Mouse (Mus musculus) stomach, postnatal 0 days (tissue): ENCODE data around the gene Slc28a3. TPM values are rescaled to one million over a fixed set of nuclear protein-coding genes. Genes with fewer than 3 reads are reported as not detected.
A peak's percentile ranks its signal among the peaks of the same experiment; 100 is the strongest.

Experiments used
- ATAC-seq: fragments of 200-750 bp; cut with Nextera tagmentation; 2 replicates; pipeline ENCODE4 v1.8.0; 2017; ENCODE audit not compliant: low FRiP score, low TSS enrichment
- DNase-seq: peaks from one replicate; pipeline ENCODE4 v3.0.0-alpha.2; 2016; ENCODE audit warnings: low spot score
- H3K27ac ChIP-seq: fragments of 300-500 bp; sonication (generic); replicated peaks from 2 replicates; pipeline ENCODE4 v1.5.1; 2014; ENCODE audit warnings: mild to moderate bottlenecking, control low read depth
- H3K27me3 ChIP-seq: fragments of 300-500 bp; sonication (generic); 2 replicates; pipeline ENCODE4 v1.6.1; 2014; ENCODE audit warnings: low read length; ENCODE audit not compliant: control insufficient read depth, insufficient read depth
- H3K36me3 ChIP-seq: fragments of 300-500 bp; sonication (generic); 2 replicates; pipeline ENCODE4 v1.6.1; 2014; ENCODE audit warnings: low read length, mixed read lengths; ENCODE audit not compliant: control insufficient read depth, insufficient read depth
- H3K4me1 ChIP-seq: fragments of 300-500 bp; sonication (generic); replicated peaks from 2 replicates; pipeline ENCODE4 v1.6.1; 2014; ENCODE audit warnings: antibody characterized with exemption; ENCODE audit not compliant: control insufficient read depth, insufficient read depth
- H3K4me2 ChIP-seq: fragments of 300-500 bp; sonication (generic); replicated peaks from 2 replicates; pipeline ENCODE4 v1.6.1; 2014; ENCODE audit warnings: low read depth, mild to moderate bottlenecking, control low read depth, moderate library complexity
- H3K4me3 ChIP-seq: fragments of 300-500 bp; sonication (generic); 2 replicates; pipeline ENCODE4 v1.5.1; 2014; ENCODE audit warnings: low read depth, low read length, control low read depth
- H3K9ac ChIP-seq: fragments of 300-500 bp; sonication (generic); 2 replicates; pipeline ENCODE4 v1.6.1; 2014; ENCODE audit warnings: mild to moderate bottlenecking, low read length, control low read depth, mixed read lengths
- H3K9me3 ChIP-seq: fragments of 300-500 bp; sonication (generic); 2 replicates; pipeline ENCODE4 v1.6.1; 2016; ENCODE audit warnings: low read length; ENCODE audit not compliant: control insufficient read depth
- CTCF ChIP-seq: IDR thresholded peaks from 2 replicates; pipeline ENCODE4 v1.5.1; 2016; ENCODE audit warnings: antibody characterized with exemption, low read depth, mild to moderate bottlenecking, moderate library complexity
- EP300 ChIP-seq: optimal IDR thresholded peaks from 2 replicates; pipeline ENCODE3; 2016; ENCODE audit warnings: antibody characterized with exemption
- WGBS: fragments of 180-500 bp; shearing (Covaris S2); extraction: QIAGEN DNeasy Blood & Tissue Kit; methylation state at CpG from one replicate; pipeline ENCODE4 v1.1.7; 2014; 5-methylcytosine and 5-hydroxymethylcytosine counted together
- polyA plus RNA-seq: library from polyadenylated mRNA; unstranded; fragments of >200 nt; fragmentation: Nextera tagmentation; extraction: Ambion mirVana; gene quantifications from 2 replicates; pipeline ENCODE4 v1.2.1, GENCODE M21; 2015

Slc28a3 gene
- polyA plus RNA-seq, 1 experiment from 2014 or later, result 6.9 TPM

DNA sequence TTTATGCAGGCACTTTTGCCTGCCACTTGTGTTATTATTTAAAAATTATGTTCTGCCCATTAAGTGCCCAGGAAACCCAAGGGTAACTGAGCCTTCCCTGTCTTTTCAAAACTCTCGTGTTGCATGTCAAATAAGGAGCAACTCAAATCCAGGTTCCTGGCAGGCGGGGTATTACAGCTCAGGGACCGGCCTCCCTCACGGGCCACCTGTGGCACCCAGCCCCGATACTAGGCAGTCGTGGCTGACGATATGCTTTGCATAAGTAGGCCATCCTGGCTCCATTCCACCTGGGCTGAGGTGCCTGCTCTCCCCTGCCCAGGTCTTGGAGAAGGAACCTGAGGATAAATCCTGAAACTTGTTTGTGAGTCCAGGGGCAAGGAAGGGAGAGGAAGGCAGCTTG is 618 bp downstream of the Slc28a3 start:
- DNase-seq (peak; percentile 24), ATAC-seq (no peak)
- no peaks in the 10 kb centered on the region for H3K9me3 ChIP-seq
- 28% methylated on average over 7 of the region's 7 CpGs for WGBS
- no peaks in the 10 kb centered on the region for H3K27me3 ChIP-seq
- 0 out of 2 replicates have a peak overlapping the region, but pooled peaks have one; percentile 18 for H3K27ac ChIP-seq
- H3K4me2 ChIP-seq, result no peak overlapping the region
- H3K4me3 ChIP-seq, result no peak overlapping the region
- no peaks in the 10 kb centered on the region for H3K4me1 ChIP-seq
- H3K9ac ChIP-seq, result 0 out of 2 replicates have a peak overlapping the region, but pooled peaks have one; percentile 13
- no peaks in the 10 kb centered on the region for H3K36me3 ChIP-seq
- TF ChIP-seq EP300 (no peak), CTCF (no peak)

DNA sequence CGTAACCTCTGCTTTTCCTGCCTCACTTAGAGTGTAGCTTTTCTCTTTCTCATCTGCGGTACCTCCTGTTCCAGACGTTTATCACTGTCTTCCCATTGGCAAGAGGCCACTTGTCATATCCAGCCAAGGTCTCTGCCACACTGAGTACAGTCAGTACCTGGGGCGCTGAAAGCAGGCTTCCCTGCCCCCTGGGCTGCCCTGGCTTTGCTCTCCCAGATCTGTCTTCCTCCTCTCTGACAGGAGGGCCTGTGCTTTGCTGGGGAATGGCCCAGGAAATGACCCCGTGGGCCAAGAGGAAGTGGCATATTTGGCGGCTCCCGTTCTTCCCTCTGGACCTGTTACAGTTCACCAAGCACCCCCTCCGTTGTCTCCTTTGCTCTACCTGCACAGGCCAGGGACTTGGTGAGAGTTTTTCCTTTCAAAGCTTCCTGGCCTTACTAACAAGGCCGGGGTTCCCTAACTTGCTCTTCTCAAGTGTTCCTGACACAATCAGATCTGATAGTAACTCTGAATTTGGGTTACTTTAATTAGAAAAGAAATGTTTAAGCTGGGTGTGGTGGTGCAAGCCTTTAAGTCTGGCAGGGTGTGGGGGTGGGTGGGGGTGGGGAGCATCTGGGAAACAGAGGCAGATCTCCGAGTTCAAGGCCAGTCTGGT is 9.3 kb downstream of the Slc28a3 start:
- TF ChIP-seq CTCF, result no peak
- no peak for TF ChIP-seq EP300
- no peak overlapping the region for H3K4me3 ChIP-seq
- H3K4me2 ChIP-seq, result no peak overlapping the region
- ATAC-seq (no peak), DNase-seq (no peak)
- no peaks in the 10 kb centered on the region for H3K9me3 ChIP-seq
- 31% methylated on average over 10 of the region's 10 CpGs for WGBS
- H3K36me3 ChIP-seq, result no peaks in the 10 kb centered on the region
- no peaks in the 10 kb centered on the region for H3K27me3 ChIP-seq
- H3K4me1 ChIP-seq, result no peaks in the 10 kb centered on the region
- H3K27ac ChIP-seq, result no peak overlapping the region
- H3K9ac ChIP-seq, result no peak overlapping the region

DNA sequence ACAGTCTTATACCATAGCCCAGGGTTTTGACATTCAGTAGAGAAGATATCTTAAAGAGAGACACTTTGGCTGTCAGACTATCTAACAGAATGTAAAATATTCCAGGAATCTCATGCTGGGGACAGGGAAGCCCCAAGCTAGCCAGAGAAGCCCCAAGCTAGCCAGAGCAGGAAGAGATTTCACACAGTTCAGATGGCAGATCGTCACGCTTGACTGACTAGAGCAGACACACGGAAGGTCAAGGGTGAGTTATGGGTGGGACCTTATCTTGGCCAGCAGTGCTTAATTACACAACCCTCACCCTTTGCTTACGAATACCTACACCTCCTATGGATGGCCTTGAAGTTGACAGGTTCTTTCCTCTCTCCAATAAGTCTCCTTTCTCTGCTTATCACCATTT is 12.1 kb downstream of the Slc28a3 start:
- no peak for DNase-seq
- no peak for TF ChIP-seq EP300
- TF ChIP-seq CTCF, result no peak
- Histone ChIP-seq H3K27me3 (no peaks in the 10 kb centered on the region), H3K9ac (no peak overlapping the region), H3K9me3 (no peaks in the 10 kb centered on the region), H3K4me3 (no peak overlapping the region), H3K27ac (no peak overlapping the region), H3K4me2 (no peak overlapping the region), H3K36me3 (no peaks in the 10 kb centered on the region), H3K4me1 (no peaks in the 10 kb centered on the region)
- 30% methylated on average over 4 of the region's 4 CpGs for WGBS
- ATAC-seq, result peak; percentile 53; the same call in 1 of the 2 replicates

DNA sequence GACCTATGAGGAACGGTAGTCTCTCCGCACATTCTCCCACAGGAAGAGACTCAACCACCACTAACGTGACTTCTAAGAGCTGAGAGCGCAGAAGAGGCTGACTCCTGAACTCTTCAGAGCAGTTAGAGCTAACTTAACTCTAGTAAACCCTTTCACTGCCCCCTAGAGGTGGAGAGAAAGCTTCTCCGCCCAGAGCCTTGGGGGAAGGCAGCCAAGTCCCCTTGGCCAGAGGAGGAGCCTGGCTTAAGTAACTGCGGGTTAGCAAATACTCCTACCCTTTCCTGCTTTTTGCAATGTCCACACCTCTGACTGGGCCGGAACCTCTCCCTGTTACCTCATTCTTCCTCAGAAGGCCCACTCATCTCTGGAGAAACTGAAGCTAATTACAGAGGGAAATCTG is 17.5 kb downstream of the Slc28a3 start:
- 23% methylated on average over 7 of the region's 7 CpGs for WGBS
- DNase-seq, result peak; percentile 57

DNA sequence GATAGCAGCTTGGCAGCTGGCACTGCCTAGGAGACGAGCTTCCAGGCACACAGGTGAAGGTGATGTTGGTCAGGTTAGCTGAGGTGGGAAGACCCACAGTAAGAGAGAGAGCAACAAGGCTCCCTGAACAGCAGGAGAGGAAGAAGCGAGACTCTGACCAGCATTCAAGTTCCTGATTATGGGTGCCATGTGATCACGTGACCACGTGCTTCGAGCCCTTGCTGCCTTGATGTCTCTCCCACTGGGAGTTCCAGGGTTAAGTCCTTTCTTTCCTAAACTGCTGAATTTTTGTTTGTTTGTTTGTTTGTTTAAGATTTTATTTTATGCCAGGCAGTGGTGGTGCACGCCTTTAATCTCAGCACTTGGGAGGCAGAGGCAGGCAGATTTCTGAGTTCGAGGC is 18.8 kb downstream of the Slc28a3 start:
- H3K9me3 ChIP-seq, result no peaks in the 10 kb centered on the region
- TF ChIP-seq CTCF (no peak), EP300 (no peak)
- no peak overlapping the region for H3K4me2 ChIP-seq
- ATAC-seq, result no peak
- no peak overlapping the region for H3K9ac ChIP-seq
- WGBS, result 84% methylated on average over 7 of the region's 7 CpGs
- no peaks in the 10 kb centered on the region for H3K4me1 ChIP-seq
- DNase-seq, result no peak
- H3K4me3 ChIP-seq, result no peak overlapping the region
- no peaks in the 10 kb centered on the region for H3K36me3 ChIP-seq
- H3K27me3 ChIP-seq, result no peaks in the 10 kb centered on the region
- no peak overlapping the region for H3K27ac ChIP-seq

More for the DNA sequence above, 17.5 kb downstream of the Slc28a3 start:
- no peaks in the 10 kb centered on the region for H3K9me3 ChIP-seq
- no peaks in the 10 kb centered on the region for H3K27me3 ChIP-seq
- H3K4me3 ChIP-seq, result no peak overlapping the region
- no peak overlapping the region for H3K27ac ChIP-seq
- ATAC-seq, result peak; percentile 85
- H3K36me3 ChIP-seq, result no peaks in the 10 kb centered on the region
- no peaks in the 10 kb centered on the region for H3K4me1 ChIP-seq
- no peak overlapping the region for H3K4me2 ChIP-seq
- peak; percentile 73 for TF ChIP-seq CTCF
- TF ChIP-seq EP300, result no peak
- H3K9ac ChIP-seq, result no peak overlapping the region

DNA sequence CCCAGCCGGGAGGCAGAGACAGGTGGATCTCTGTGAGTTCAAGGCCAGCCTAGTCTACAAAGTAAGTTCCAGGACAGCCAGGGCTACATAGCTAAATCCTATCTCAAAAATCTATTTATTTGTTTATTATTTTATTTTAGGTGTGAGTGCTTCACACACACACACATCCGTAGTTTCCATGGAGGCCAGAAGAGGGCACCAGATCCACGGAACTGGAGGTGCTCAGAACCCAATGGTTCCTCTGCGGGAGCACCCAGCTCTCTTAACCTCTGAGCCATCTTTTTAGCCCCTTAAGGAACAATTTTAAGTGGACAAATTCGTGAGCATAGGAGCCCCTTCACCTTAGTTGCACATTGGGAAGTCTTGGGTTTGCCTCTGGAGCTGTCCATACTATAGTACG is 20.0 kb downstream of the Slc28a3 start:
- H3K9ac ChIP-seq, result no peak overlapping the region
- H3K4me3 ChIP-seq, result no peak overlapping the region
- no peak for TF ChIP-seq EP300
- peak; percentile 76 for TF ChIP-seq CTCF
- no peak for ATAC-seq
- no peaks in the 10 kb centered on the region for H3K9me3 ChIP-seq
- no peaks in the 10 kb centered on the region for H3K36me3 ChIP-seq
- H3K27me3 ChIP-seq, result no peaks in the 10 kb centered on the region
- 44% methylated on average over 6 of the region's 6 CpGs for WGBS
- peak; percentile 61 for DNase-seq
- no peak overlapping the region for H3K27ac ChIP-seq
- H3K4me2 ChIP-seq, result no peak overlapping the region
- H3K4me1 ChIP-seq, result no peaks in the 10 kb centered on the region
